Mouse (Mus musculus) lung, postnatal 0 days (tissue): Measurements from ENCODE around the gene Olfr965. TPM values are rescaled to one million over a fixed set of nuclear protein-coding genes. Genes with fewer than 3 reads are reported as not detected.
"Not testable (repeated sequence)": the region's sequence is repeated elsewhere in the genome, so short reads cannot be mapped to it uniquely, and the experiment has no call there.

Source experiments
- ATAC-seq: fragments of 200-750 bp; cut with Nextera tagmentation; 2 replicates; pipeline ENCODE4 v1.8.0; 2017; ENCODE audit warnings: moderate library complexity
- DNase-seq: peaks from one replicate; pipeline ENCODE4 v3.0.0-alpha.2; 2016; ENCODE audit warnings: low spot score
- H3K27ac ChIP-seq: fragments of 300-500 bp; sonication (generic); 2 replicates; pipeline ENCODE4 v1.5.1; 2014; ENCODE audit warnings: antibody characterized with exemption, mild to moderate bottlenecking, low read length, mixed read lengths
- H3K27me3 ChIP-seq: fragments of 300-500 bp; sonication (generic); replicated peaks from 2 replicates; pipeline ENCODE4 v1.6.1; 2014; ENCODE audit warnings: low read length, mixed read lengths; ENCODE audit not compliant: insufficient read depth
- H3K36me3 ChIP-seq: fragments of 300-500 bp; sonication (generic); 2 replicates; pipeline ENCODE4 v1.6.1; 2014; ENCODE audit warnings: low read length, mixed read lengths; ENCODE audit not compliant: insufficient read depth
- H3K4me1 ChIP-seq: fragments of 300-500 bp; sonication (generic); 2 replicates; pipeline ENCODE4 v1.6.1; 2014; ENCODE audit warnings: antibody characterized with exemption, low read depth, low read length, mixed read lengths; ENCODE audit not compliant: insufficient read depth
- H3K4me2 ChIP-seq: fragments of 300-500 bp; sonication (generic); replicated peaks from 2 replicates; pipeline ENCODE4 v1.6.1; 2014; ENCODE audit warnings: low read depth, mild to moderate bottlenecking, low read length, moderate library complexity, mixed read lengths
- H3K4me3 ChIP-seq: fragments of 300-500 bp; sonication (generic); 2 replicates; pipeline ENCODE4 v1.5.1; 2014; ENCODE audit warnings: low read depth, low read length
- H3K9ac ChIP-seq: fragments of 300-500 bp; sonication (generic); replicated peaks from 2 replicates; pipeline ENCODE4 v1.6.1; 2014; ENCODE audit warnings: low read depth, mild to moderate bottlenecking
- H3K9me3 ChIP-seq: fragments of 300-500 bp; sonication (generic); 2 replicates; pipeline ENCODE4 v1.6.1; 2016; ENCODE audit warnings: low read length, mixed read lengths
- CTCF ChIP-seq: IDR thresholded peaks from 2 replicates; pipeline ENCODE4 v1.5.1; 2016; ENCODE audit warnings: antibody characterized with exemption, mild to moderate bottlenecking
- EP300 ChIP-seq: IDR thresholded peaks from 2 replicates; pipeline ENCODE4 v1.6.1; 2016; ENCODE audit warnings: antibody characterized with exemption, mild to moderate bottlenecking, control low read depth
- WGBS: fragments of 180-500 bp; shearing (Covaris S2); extraction: QIAGEN DNeasy Blood & Tissue Kit; methylation state at CpG from one replicate; pipeline ENCODE4 v1.1.7; 2014; 5-methylcytosine and 5-hydroxymethylcytosine counted together
- polyA plus RNA-seq: library from polyadenylated mRNA; unstranded; fragments of >200 nt; fragmentation: Nextera tagmentation; extraction: Ambion mirVana; gene quantifications from 2 replicates; pipeline ENCODE4 v1.2.1, GENCODE M21; 2015

Olfr965 gene
- polyA plus RNA-seq, result not detected in 2 replicates

- ATAC-seq, result no peak
- no peak for TF ChIP-seq CTCF
- no peak for TF ChIP-seq EP300
These were observed at the start of gene Olfr965 for GRCm38 (mm10) chr9:39711053-39711452. Olfr965 (plus strand) TSS chr9:39711353.

GRCm38 (mm10) chr9:39666905-39667304 lies 44.2 kb upstream of the Olfr965 start, which contains the start of gene Olfr963:
Olfr963 (plus strand) TSS chr9:39667205.
- TF ChIP-seq EP300 (no peak), CTCF (no peak)
- ATAC-seq, result no peak
- Histone ChIP-seq H3K27ac (no peak within 1 kb of the TSS), H3K36me3 (no peaks in the 10 kb centered on the region), H3K9me3 (no peaks in the 10 kb centered on the region), H3K4me1 (no peaks in the 10 kb centered on the region), H3K27me3 (no peaks in the 10 kb centered on the region), H3K4me3 (no peak within 1 kb of the TSS), H3K4me2 (no peak within 1 kb of the TSS), H3K9ac (no peak within 1 kb of the TSS)
- 85% methylated on average over 1 of the region's 1 CpGs for WGBS
- no peak for DNase-seq

More at GRCm38 (mm10) chr9:39711053-39711452, at the start of gene Olfr965:
- Histone ChIP-seq H3K4me2 (no peak within 1 kb of the TSS), H3K9ac (no peak within 1 kb of the TSS), H3K27me3 (no peaks in the 10 kb centered on the region), H3K4me3 (no peak within 1 kb of the TSS), H3K4me1 (no peaks in the 10 kb centered on the region), H3K9me3 (no peaks in the 10 kb centered on the region), H3K27ac (no peak within 1 kb of the TSS), H3K36me3 (no peaks in the 10 kb centered on the region)
- no peak for DNase-seq

- H3K4me1 ChIP-seq, result no peaks in the 10 kb centered on the region
- H3K9ac ChIP-seq, result no peak overlapping the region
- no peak overlapping the region for H3K27ac ChIP-seq
- TF ChIP-seq CTCF, result no peak
- TF ChIP-seq EP300, result no peak
- no peak for ATAC-seq
- H3K27me3 ChIP-seq, result no peaks in the 10 kb centered on the region
- no peak for DNase-seq
- H3K4me3 ChIP-seq, result no peak overlapping the region
- 67% methylated on average over 2 of the region's 2 CpGs for WGBS
- H3K9me3 ChIP-seq, result no peaks in the 10 kb centered on the region
- H3K4me2 ChIP-seq, result no peak overlapping the region
- H3K36me3 ChIP-seq, result no peaks in the 10 kb centered on the region
These were observed 41.4 kb upstream of the Olfr965 start for GRCm38 (mm10) chr9:39669723-39670122.

GRCm38 (mm10) chr9:39674820-39675219 lies 36.3 kb upstream of the Olfr965 start:
- Histone ChIP-seq H3K9ac (no peak overlapping the region), H3K36me3 (no peaks in the 10 kb centered on the region), H3K27me3 (no peaks in the 10 kb centered on the region), H3K27ac (no peak overlapping the region), H3K4me1 (no peaks in the 10 kb centered on the region), H3K4me2 (no peak overlapping the region), H3K4me3 (no peak overlapping the region), H3K9me3 (no peaks in the 10 kb centered on the region)
- DNase-seq (no peak), ATAC-seq (no peak)
- TF ChIP-seq CTCF (no peak), EP300 (no peak)
- 73% methylated on average over 2 of the region's 2 CpGs for WGBS

- WGBS, result 90% methylated on average over 2 of the region's 2 CpGs
- Histone ChIP-seq H3K4me3 (no peak overlapping the region), H3K27ac (no peak overlapping the region), H3K9me3 (no peaks in the 10 kb centered on the region), H3K9ac (no peak overlapping the region), H3K27me3 (no peaks in the 10 kb centered on the region), H3K4me1 (no peaks in the 10 kb centered on the region), H3K4me2 (no peak overlapping the region), H3K36me3 (no peaks in the 10 kb centered on the region)
- TF ChIP-seq EP300 (no peak), CTCF (no peak)
- DNase-seq, result no peak
- ATAC-seq, result no peak
These were observed 32.6 kb upstream of the Olfr965 start for GRCm38 (mm10) chr9:39678557-39678956.

- DNase-seq (no peak), ATAC-seq (no peak)
- Histone ChIP-seq H3K4me1 (no peaks in the 10 kb centered on the region), H3K27ac (no peak overlapping the region), H3K4me3 (no peak overlapping the region), H3K9me3 (no peaks in the 10 kb centered on the region), H3K9ac (no peak overlapping the region), H3K27me3 (no peaks in the 10 kb centered on the region), H3K36me3 (no peaks in the 10 kb centered on the region), H3K4me2 (no peak overlapping the region)
- TF ChIP-seq CTCF (no peak), EP300 (no peak)
- WGBS, result 60% methylated on average over 2 of the region's 2 CpGs
These were observed 31.9 kb upstream of the Olfr965 start for GRCm38 (mm10) chr9:39679280-39679679.

GRCm38 (mm10) chr9:39701123-39701522 lies 10.0 kb upstream of the Olfr965 start:
- WGBS, result 88% methylated on average over 7 of the region's 8 CpGs
- not testable (repeated sequence) for H3K4me3 ChIP-seq, H3K27me3 ChIP-seq, H3K9ac ChIP-seq, H3K4me2 ChIP-seq, ATAC-seq, H3K4me1 ChIP-seq, H3K9me3 ChIP-seq, H3K27ac ChIP-seq, DNase-seq, H3K36me3 ChIP-seq
